Mouse (Mus musculus): Measurements from ENCODE around the gene Dus2. TPM values are rescaled to one million over a fixed set of nuclear protein-coding genes. Genes with fewer than 3 reads are reported as not detected.
"Not testable (repeated sequence)": the region's sequence is repeated elsewhere in the genome, so short reads cannot be mapped to it uniquely, and the experiment has no call there.

Dus2 gene
- polyA plus RNA-seq, 1 experiment from 2014 or later = 20.7 TPM

DNA sequence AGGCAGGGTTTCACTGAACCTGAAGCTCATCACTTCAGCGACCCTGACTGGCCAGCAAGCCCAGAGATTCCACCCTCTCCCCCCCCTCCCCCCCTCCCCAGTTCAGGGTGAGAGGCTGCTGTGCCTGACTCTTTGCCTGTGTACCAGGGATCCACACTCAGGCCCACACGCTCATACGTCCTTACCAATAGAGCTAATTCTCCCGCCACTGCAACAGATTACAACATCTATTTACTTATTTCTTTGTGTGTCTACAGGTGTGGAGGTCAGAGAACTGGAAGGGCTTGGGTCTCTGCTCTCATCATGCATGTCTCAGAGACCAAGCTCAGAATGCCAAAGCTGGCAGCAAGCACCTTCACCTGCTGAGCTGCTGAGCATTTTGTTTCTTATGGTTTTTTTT lies 2.1 kb downstream of the Dus2 start:
- Histone ChIP-seq H3K4me2 (replicated peaks) (no peak overlapping the region), H3K9ac (no peak overlapping the region), H3K4me1 (no peaks in the 10 kb centered on the region), H3K27me3 (no peaks in the 10 kb centered on the region), H3K9me3 (replicated peaks) (no peaks in the 10 kb centered on the region), H3K27ac (no peak overlapping the region), H3K36me3 (no peaks in the 10 kb centered on the region), H3K4me3 (no peak overlapping the region)
- WGBS = 65% methylated on average over 4 of the region's 4 CpGs
- ATAC-seq (ENCODE audit: low FRiP score) = no peak

GRCm38 (mm10) chr8:105996359-105996758 lies 5.2 kb downstream of the Dus2 start:
- no peak overlapping the region for H3K4me2 ChIP-seq (replicated peaks)
- ATAC-seq (ENCODE audit: low FRiP score) = no peak
- no peak overlapping the region for H3K4me3 ChIP-seq
- H3K27ac ChIP-seq = no peak overlapping the region
- no peak overlapping the region for H3K9ac ChIP-seq
- no peaks in the 10 kb centered on the region for H3K36me3 ChIP-seq
- WGBS = 68% methylated on average over 7 of the region's 7 CpGs
- no peaks in the 10 kb centered on the region for H3K9me3 ChIP-seq (replicated peaks)
- no peaks in the 10 kb centered on the region for H3K27me3 ChIP-seq
- H3K4me1 ChIP-seq = no peaks in the 10 kb centered on the region

DNA sequence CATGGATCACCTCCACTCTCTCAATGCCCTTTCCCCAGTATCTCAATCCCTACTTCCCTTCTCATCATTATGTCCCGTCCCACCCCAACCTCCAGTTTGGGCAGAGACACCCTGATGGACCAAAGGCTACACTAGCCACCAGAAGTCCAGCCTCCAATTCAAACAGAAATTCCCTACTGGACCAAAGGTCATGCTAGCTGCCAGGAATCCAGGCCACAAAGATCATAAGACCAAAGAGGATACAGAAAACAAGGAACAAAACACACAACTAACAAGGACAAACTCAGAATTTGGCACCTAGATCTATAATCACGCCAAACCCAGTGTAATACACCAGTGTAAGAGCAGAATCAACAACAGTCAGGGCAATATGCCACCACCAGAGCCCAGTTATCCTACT lies 7.8 kb downstream of the Dus2 start:
- ATAC-seq (ENCODE audit: low FRiP score) = no peak
- no peaks in the 10 kb centered on the region for H3K36me3 ChIP-seq
- H3K4me1 ChIP-seq = no peaks in the 10 kb centered on the region
- 91% methylated on average over 2 of the region's 2 CpGs for WGBS
- no peaks in the 10 kb centered on the region for H3K27me3 ChIP-seq
- H3K9me3 ChIP-seq (replicated peaks) = no peaks in the 10 kb centered on the region
- H3K9ac ChIP-seq = no peak overlapping the region
- no peak overlapping the region for H3K27ac ChIP-seq
- H3K4me3 ChIP-seq = no peak overlapping the region
- H3K4me2 ChIP-seq (replicated peaks) = no peak overlapping the region

DNA sequence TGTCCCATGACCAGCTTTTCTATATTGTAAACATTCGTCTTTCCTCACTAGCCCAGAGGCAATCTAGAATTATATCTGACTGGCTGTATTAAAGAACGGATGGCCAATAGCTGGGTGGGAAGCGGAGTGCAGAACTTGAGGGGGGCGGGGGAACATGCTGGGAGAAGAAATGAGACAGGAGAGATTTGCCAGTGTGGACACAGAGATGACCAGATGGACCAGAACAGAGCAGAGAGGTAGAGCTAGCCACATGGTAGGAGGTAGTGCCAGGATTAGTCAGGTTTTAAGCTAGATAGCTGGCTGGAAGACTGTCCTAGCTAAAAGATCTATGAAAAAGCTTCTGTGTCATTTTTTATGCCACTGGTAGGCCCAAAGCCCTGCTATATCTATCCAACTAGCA lies 10.8 kb downstream of the Dus2 start:
- no peak overlapping the region for H3K9ac ChIP-seq
- 85% methylated on average over 4 of the region's 4 CpGs for WGBS
- no peaks in the 10 kb centered on the region for H3K36me3 ChIP-seq
- ATAC-seq (ENCODE audit: low FRiP score) = no peak
- no peak overlapping the region for H3K27ac ChIP-seq
- no peaks in the 10 kb centered on the region for H3K27me3 ChIP-seq
- H3K9me3 ChIP-seq (replicated peaks) = no peaks in the 10 kb centered on the region
- no peak overlapping the region for H3K4me3 ChIP-seq
- H3K4me1 ChIP-seq = no peaks in the 10 kb centered on the region
- no peak overlapping the region for H3K4me2 ChIP-seq (replicated peaks)

- ATAC-seq (ENCODE audit: low FRiP score) = no peak
- WGBS = 74% methylated on average over 8 of the region's 8 CpGs
- H3K9ac ChIP-seq = no peak overlapping the region
- H3K27ac ChIP-seq = no peak overlapping the region
- no peak overlapping the region for H3K4me3 ChIP-seq
- H3K4me1 ChIP-seq = no peaks in the 10 kb centered on the region; the same call in 1 of the 2 replicates
- no peak overlapping the region for H3K4me2 ChIP-seq (replicated peaks)
- H3K27me3 ChIP-seq = no peaks in the 10 kb centered on the region
- H3K9me3 ChIP-seq (replicated peaks) = no peaks in the 10 kb centered on the region
- no peaks in the 10 kb centered on the region for H3K36me3 ChIP-seq
Measured at GRCm38 (mm10) chr8:106004538-106005207, 13.5 kb downstream of the Dus2 start.

DNA sequence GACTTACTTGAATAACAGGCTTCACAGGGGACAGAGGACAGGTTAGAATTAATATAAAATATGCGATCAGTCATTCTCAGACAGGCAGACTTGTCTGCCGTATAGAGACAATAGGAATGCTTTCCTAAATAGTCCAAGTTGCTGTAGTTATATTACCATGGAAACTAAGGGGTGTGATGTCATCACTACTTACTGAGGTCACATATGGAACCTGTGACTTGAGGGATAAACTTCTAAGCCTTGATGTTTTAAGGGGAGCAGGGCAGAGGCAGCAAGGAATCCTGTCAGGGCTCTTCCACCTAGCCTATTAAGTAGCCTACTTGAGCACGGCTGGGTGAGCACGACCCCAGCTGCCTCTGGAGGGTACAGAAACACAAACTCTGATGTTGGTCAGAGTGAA lies 14.7 kb downstream of the Dus2 start, which contains the start of gene Dpep2nb:
Gene Dpep2nb (minus strand): TSS at position 101 of the 400 bp plus-strand sequence.
- H3K36me3 ChIP-seq = no peaks in the 10 kb centered on the region
- H3K4me1 ChIP-seq = peaks cover 10% of the 10 kb centered on the region
- H3K27me3 ChIP-seq = no peaks in the 10 kb centered on the region
- WGBS = 77% methylated on average over 4 of the region's 4 CpGs
- no peak for ATAC-seq (ENCODE audit: low FRiP score)
- no peak within 1 kb of the TSS for H3K9ac ChIP-seq
- H3K27ac ChIP-seq = no peak within 1 kb of the TSS
- no peak within 1 kb of the TSS for H3K4me3 ChIP-seq
- H3K4me2 ChIP-seq (replicated peaks) = no peak within 1 kb of the TSS
- H3K9me3 ChIP-seq (replicated peaks) = no peaks in the 10 kb centered on the region

DNA sequence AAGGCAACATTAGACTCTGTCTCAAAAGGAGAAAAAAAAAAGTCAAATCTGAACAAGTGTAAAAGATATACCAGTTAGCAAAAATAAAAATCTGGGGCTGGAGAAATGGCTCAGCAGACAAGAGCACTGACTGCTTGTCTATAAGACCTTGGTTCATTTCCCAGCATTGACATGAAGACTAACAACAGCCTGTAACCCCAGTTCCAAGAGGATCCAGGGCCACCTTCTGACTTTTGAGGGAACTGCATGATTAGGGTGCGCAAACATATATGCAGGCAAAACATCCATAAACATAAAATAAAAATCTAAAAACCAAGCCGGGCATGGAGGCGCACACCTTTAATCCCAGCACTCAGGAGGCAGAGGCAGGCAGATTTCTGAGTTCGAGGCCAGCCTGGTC lies 15.3 kb downstream of the Dus2 start:
- Histone ChIP-seq H3K27me3 (no peaks in the 10 kb centered on the region), H3K4me2 (replicated peaks) (no peak overlapping the region), H3K4me1 (peaks cover 10% of the 10 kb centered on the region), H3K4me3 (no peak overlapping the region), H3K9me3 (replicated peaks) (no peaks in the 10 kb centered on the region), H3K27ac (no peak overlapping the region), H3K36me3 (no peaks in the 10 kb centered on the region), H3K9ac (no peak overlapping the region)
- no peak for ATAC-seq (ENCODE audit: low FRiP score)
- WGBS = 81% methylated on average over 4 of the region's 4 CpGs

GRCm38 (mm10) chr8:106007135-106007534 lies 16.0 kb downstream of the Dus2 start:
- WGBS = 86% methylated on average over 3 of the region's 3 CpGs
- H3K36me3 ChIP-seq = no peaks in the 10 kb centered on the region
- no peaks in the 10 kb centered on the region for H3K27me3 ChIP-seq
- H3K4me3 ChIP-seq = no peak overlapping the region
- H3K9me3 ChIP-seq (replicated peaks) = no peaks in the 10 kb centered on the region
- no peak overlapping the region for H3K27ac ChIP-seq
- no peak overlapping the region for H3K4me2 ChIP-seq (replicated peaks)
- ATAC-seq (ENCODE audit: low FRiP score) = no peak
- peaks cover 16% of the 10 kb centered on the region for H3K4me1 ChIP-seq
- H3K9ac ChIP-seq = no peak overlapping the region

GRCm38 (mm10) chr8:106007891-106008290 lies 16.8 kb downstream of the Dus2 start:
- H3K36me3 ChIP-seq; ATAC-seq (ENCODE audit: low FRiP score): not testable (repeated sequence)
- 66% methylated on average over 3 of the region's 3 CpGs for WGBS

DNA sequence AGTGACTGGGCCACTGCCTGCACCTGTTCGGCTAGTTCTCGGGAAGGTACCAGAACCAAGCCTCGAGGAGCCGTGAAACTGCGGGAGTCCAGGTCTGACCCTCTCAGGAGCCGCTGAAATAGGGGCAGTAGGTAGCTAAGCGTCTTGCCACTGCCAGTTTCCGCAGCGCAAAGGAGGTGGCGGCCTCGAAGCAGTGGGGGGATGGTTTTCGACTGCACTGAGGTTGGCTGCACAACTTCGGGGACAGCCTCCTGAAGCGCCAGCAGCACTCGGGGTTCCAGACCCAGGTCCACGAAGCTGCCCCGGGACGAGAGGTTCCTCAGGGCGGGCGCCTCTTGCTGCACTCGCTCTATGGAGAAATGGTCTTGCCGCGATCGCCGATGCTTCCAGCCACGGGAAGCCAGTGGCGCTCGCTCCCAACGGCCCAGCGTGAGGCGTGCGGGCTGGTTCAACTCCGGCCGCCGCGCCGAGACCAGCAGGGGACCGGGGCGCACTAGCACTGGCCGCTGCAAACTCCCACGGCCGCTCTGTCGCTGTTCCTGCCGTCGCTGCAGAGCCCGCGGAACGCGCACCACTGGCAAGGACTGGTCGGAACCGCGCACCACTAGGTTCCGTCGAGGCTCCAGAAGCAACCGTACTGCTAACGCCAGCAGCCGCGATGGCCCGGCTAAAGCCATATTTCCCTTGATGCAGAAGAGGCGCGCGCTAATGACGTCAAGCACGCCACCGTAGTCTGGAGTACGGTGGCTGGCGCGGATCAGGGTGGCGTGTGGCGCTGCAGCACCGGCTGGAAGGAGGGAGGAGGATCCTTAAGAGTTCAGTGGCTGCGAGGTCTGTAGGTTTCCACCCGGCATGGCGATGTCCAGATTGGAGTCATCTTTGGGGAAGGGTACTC lies 19.9 kb downstream of the Dus2 start:
- Histone ChIP-seq H3K9ac (peak overlapping the region; percentile 81), H3K27me3 (no peaks in the 10 kb centered on the region), H3K36me3 (peaks cover 4% of the 10 kb centered on the region; the same call in 1 of the 2 replicates), H3K4me1 (peaks cover 16% of the 10 kb centered on the region), H3K9me3 (replicated peaks) (no peaks in the 10 kb centered on the region), H3K4me2 (replicated peaks) (peak overlapping the region; percentile 99), H3K4me3 (peak overlapping the region; percentile 73), H3K27ac (peak overlapping the region; percentile 69)
- 1% methylated on average over 74 of the region's 74 CpGs for WGBS
- peak; percentile 95 for ATAC-seq (ENCODE audit: low FRiP score)

More at GRCm38 (mm10) chr8:106007891-106008290, 16.8 kb downstream of the Dus2 start:
- H3K4me2 ChIP-seq (replicated peaks); H3K9ac ChIP-seq; H3K27ac ChIP-seq; H3K27me3 ChIP-seq; H3K4me3 ChIP-seq; H3K9me3 ChIP-seq (replicated peaks): not testable (repeated sequence)
- H3K4me1 ChIP-seq = peaks cover 16% of the 10 kb centered on the region

DNA sequence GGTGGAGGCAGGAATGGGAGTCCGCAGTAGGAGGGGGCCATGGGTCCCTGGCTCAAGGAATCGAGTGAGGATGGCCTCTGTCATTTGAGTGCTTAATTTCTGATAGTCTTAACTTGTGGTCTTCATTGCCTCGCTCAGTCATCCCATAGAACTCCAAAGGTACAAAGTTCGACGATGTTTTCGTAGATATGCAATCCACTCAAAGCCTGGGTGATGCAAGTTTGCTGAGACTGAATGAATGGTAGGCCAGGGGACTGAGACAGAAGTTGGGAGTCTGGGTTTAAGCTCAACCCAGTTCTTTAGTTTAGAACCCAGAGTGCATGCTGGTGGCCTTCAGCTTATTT lies 20.5 kb downstream of the Dus2 start, which contains the start of gene Ddx28:
Gene Ddx28 (minus strand): TSS at position 240 of the 344 bp plus-strand sequence.
- no peak; the same call in 1 of the 2 replicates for ATAC-seq (ENCODE audit: low FRiP score)
- no peaks in the 10 kb centered on the region for H3K9me3 ChIP-seq (replicated peaks)
- H3K36me3 ChIP-seq = peaks cover 9% of the 10 kb centered on the region; the same call in 1 of the 2 replicates
- peaks cover 16% of the 10 kb centered on the region for H3K4me1 ChIP-seq
- H3K9ac ChIP-seq = peak within 1 kb of the TSS; percentile 81
- H3K27ac ChIP-seq = peak within 1 kb of the TSS; percentile 69
- H3K4me3 ChIP-seq = peak within 1 kb of the TSS; percentile 73
- no peaks in the 10 kb centered on the region for H3K27me3 ChIP-seq
- peak within 1 kb of the TSS; percentile 99 for H3K4me2 ChIP-seq (replicated peaks)
- WGBS = 5% methylated on average over 6 of the region's 6 CpGs

DNA sequence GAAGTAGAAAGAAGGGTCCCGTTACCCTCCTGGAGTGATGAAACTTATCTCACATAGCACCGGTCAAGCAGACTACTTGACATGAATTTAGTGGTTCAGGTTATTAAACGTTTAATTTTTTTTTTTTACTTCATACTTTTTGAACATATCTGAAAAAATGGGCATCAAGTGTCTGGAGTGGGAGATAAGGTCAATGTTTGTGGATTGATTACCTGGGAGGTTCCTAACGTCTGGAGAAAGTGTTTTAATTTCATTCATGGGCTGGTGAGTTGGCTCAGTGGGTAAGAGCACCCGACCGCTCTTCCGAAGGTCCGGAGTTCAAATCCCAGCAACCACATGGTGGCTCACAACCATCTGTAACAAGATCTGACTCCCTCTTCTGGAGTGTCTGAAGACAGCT lies 21.1 kb downstream of the Dus2 start:
- Histone ChIP-seq H3K4me2 (replicated peaks) (peak overlapping the region; percentile 99), H3K36me3 (peaks cover 13% of the 10 kb centered on the region; the same call in 1 of the 2 replicates), H3K4me1 (peaks cover 16% of the 10 kb centered on the region), H3K4me3 (peak overlapping the region; percentile 73)
- H3K9ac ChIP-seq; H3K27me3 ChIP-seq; H3K27ac ChIP-seq; H3K9me3 ChIP-seq (replicated peaks); ATAC-seq (ENCODE audit: low FRiP score): not testable (repeated sequence)
- 80% methylated on average over 8 of the region's 8 CpGs for WGBS
